Mouse (Mus musculus) adrenal gland, postnatal 25 days (tissue): Measurements from ENCODE around the gene Cxcr4. TPM values are rescaled to one million over a fixed set of nuclear protein-coding genes. Genes with fewer than 3 reads are reported as not detected.

Source experiments
- DNase-seq: peaks from one replicate; pipeline ENCODE4 v3.0.0; 2021; ENCODE audit warnings: mixed read lengths
- long read RNA-seq: library from polyadenylated mRNA; stranded (forward); transcript quantifications from one replicate; pipeline ENCODE4 v2.0.0, GENCODE M21; 2021
- total RNA-seq: library from RNA; stranded (reverse); gene quantifications from 2 replicates; pipeline ENCODE4 v1.2.3, GENCODE M21; 2021

Gene Cxcr4
- 11.4 and 14.2 TPM in 2 replicates for total RNA-seq
- long read RNA-seq, partial matches to known transcripts, result 0 of 1 reads
- long read RNA-seq, other reads (novel, unspliced or antisense), result 1 of 1 reads

DNA sequence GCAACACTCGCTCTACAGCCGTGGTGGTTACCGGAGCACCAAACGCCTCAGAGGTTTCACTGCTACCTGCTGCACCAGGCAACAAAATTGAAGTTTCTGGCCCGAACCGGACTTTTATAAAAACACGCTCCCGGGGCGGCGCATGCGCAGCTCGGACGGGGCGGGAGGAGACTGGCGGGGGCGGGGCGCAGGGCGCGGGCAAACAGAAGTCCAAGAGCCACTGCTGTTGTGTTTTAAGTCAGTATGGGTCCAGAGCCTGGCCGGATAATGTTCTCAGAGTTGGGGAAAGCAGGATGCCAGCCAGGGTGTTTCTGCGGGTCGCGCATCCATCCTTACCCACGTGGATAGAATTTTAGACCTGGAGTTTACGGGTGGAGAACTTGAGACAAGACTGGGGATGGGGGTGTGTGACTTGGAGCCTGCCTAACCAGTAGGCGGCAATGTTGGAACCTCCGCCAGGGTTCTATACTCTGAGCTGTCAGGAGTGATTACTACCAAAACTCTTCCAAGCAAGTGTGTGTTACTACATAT, at the start of gene Cxcr4:
Cxcr4 (minus strand) TSS at position 83 of the 531 bp plus-strand sequence.
- DNase-seq, result peak; percentile 93

DNA sequence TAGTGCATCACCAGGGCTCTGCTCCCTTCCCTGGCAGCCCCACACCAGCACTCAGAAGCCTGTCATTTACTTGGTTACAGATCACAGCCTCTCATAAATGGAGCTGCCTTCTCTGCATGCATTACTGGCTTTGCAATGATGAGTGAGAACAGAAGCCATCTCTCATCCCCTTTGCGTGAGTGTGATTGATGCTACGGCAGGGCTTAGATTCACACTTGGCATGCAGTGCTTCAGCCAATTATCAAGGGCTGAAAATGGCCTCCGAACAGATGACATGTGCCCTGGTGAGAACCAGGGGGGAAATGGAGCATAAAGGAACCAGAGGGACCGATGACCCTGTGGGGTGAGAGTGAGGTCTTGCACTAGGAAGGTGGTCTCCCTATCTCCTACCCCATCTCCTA, 47.6 kb upstream of the Cxcr4 start:
- DNase-seq, result no peak

DNA sequence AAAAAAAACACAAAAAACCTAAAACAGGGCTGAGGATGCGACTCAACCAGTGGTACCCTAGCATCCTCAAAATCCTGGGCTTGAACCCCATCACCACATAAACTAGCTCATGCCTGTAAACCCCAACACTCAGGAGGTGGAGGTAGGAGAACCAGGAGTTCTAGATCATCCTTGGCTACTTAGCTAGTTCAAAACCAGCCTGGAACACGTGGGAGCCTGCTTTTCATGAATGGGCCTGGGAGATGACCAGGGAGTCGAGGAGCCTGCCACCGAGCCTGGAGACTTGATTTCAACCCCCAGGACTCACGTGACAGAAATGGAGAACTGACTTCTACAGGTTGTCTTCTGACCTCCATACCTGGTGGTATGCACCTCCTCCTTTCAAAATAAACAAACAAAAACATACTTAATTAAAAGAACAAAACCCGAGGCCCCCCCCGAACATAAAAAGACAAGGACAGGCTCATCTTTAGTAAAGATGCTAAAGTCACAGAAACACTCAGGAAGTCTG, 45.2 kb upstream of the Cxcr4 start:
- no peak for DNase-seq

DNA sequence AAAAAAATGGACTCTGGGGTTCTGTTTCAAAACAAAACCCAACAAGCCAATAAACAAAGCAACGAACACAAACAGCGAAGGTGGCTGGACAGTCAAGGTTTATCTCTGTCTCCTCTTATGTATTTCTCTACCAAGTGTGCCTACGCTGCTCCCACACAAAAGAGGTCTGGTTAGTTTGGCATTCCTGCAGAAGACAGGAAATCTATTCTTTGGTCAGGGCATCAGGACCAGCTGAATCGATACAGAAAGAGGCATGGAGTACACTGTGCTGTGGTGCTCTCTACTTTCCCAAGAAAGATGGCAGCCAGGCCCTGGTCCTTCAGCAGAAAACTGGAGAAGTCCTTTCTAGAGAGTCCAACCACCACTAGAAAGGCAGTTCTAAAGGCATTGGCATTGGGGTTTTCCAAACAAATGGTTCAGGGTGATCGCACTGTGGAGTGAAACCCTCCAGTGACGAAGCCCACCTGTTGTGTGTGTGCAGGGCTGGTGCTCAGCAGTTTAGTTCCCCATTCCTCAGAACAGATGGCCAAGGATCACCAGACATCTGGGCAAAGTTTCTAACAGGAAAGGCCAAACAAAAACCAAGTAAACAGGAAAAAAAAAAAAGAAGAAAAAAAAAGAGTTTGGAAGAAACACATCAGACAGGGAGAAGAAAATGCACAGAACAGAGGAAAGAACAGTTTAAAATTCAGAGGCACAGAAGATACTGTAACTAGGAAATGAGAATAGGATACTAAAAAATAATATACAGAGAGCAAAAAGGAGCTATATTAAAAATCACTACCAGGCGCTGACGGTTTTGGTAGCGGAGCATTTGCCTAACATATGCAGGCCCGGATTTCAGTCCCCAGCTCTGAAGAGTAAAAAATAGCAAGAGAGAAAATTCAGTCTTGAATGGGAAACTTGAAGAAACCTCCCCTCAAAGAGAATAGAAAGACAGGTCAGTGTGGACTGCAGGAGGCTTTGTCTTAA, 44.5 kb upstream of the Cxcr4 start:
- DNase-seq, result no peak

DNA sequence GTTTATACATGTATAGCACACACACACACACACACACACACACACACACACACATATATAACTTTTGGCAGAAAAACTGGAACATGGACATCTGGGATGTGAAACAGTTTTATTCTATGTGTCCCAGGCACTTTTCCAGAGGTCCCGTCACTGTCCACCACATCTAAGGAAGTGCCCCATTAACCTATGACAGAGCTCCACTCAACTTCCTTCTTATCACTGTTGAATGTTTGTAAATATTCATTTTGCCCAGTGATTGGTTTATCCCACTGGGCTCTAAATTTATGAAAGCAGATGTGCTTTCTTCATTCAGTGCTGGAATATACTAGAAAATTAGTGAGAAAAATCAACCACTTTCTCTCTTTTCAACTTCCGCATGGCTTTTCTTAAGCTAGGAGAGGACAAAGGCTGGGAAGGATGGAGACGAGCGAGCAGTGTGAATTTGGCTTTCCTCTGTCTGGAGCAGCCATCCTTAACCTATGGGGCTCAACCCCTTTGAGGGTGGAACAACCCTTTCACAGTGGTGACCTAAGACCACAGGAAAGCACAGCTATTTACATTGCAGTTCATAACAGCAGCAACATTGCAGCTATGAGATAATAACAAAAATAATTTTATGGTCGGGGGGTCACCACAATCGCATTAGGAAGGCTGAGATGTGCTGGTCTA, 41.8 kb upstream of the Cxcr4 start:
- no peak for DNase-seq

DNA sequence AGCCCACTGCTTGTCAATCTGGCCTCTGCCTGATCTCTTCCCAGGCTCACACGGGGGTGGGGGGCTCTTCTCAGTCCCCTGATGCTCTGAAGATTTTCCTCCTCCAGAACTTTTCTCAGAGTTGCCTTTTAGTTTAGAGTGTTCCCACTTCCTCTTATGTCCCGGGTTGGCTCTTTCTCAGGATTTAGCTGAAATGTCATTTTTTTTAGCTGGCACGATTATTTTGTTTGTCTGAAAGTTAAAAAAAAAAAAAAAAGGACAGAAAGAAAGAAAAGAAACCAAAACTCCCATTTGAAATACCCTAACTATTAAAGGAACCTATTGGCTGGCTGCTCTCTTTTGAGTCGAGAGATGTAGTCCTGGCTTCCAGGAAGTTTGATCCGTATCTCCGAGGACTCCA, 40.4 kb upstream of the Cxcr4 start:
- DNase-seq, result no peak

DNA sequence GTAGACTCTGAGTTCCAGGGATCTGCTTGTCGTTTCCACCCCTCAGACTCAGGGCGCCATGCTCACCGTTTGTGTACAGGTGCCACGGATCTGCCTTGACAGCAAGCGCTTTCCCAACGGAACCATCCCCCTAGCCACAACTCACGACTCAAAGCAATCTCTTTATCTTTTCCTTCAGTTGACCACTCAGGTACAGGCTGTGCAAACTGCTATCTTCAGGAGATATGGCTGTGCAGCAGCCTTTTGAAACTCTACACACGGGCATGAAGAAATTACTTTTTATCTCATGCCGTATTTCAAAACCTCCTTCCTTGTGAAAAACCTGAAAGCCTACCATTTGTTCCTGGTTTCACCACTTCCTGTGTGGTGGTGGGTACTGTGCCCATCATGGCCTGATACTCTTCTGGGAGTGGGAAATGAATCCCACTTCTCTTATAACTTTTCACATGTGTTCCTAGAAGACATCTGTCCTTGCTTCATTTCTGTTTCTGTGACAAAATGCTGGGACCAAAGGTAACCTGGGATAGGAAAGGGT, 34.1 kb upstream of the Cxcr4 start:
- no peak for DNase-seq

DNA sequence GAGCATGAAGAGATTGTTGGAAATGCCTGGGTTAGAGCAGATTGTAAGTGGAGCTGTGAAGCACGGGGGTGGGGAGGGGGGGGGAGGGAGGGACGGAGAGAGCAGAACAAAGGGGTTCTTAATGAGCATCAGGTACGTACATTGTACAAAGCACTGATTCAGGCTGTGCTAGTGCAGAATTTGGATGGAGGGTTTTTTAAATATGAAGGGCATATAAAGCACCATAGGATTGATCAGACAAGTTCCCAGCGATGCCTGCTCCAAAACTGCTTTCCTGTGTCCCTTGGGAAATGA, 31.4 kb upstream of the Cxcr4 start:
- no peak for DNase-seq

DNA sequence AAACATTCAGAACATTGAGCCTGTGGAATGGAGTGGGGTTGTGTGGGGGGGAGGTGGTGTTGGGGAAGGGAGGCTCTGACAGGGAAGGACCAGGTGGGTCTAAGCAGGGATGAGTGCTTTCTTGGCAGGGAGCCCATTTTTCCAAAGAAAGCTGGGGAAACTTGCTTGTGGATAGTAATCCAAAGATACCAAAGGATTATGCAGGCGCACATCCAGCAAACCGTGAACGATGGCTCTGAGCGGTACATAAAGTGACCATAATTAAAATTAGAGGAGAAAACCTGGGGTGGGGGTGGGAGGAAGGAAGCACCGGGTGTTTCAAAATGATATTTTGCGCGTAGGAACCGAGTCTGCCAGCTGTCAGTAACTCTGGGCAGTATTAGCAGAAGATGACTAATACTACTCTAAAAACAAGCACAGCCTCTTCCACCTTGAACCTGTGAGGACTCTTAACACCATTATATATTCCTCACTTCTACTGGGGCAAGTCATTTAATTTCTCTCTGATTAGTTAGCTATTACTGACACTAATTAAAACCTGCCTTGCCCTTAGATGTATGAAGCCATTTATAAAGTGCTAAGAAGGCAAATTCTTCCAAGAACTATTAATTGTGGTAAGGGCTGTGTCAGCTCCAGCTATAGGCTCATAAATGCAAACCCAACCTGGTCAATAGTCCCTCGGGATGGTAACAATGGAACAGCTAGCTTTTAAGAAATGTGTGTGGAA, 30.9 kb upstream of the Cxcr4 start:
- DNase-seq, result no peak

DNA sequence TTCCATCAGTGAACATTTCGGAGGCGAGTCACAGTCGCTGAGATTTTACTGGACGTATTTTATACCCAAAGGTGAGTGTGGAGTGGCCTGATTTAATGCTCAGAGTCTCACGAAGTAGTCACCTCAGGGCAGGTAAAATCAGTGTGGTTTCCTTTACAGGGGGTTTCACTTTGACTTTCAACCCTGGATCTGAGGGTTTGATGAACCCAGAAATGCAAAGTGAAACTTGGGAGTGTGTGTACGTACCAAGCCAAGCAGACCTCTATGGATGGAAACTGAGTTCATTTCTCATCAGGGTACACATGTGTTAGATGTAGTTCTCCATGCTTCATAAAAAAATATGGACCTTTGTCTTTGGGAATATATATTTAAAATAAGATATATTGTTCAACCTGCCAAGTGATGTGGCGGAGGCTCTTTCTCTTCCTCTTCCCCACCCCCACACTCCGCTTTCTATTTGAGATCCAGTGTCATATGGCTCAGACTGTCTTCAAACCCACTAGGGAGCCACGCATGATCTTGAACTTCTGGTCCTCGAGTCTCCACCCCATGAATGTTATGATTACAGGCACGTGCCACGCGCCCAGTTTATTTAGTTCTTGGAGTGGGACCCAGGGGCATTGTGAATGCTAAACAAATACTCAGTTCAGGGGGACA, 25.7 kb upstream of the Cxcr4 start:
- DNase-seq, result no peak

DNA sequence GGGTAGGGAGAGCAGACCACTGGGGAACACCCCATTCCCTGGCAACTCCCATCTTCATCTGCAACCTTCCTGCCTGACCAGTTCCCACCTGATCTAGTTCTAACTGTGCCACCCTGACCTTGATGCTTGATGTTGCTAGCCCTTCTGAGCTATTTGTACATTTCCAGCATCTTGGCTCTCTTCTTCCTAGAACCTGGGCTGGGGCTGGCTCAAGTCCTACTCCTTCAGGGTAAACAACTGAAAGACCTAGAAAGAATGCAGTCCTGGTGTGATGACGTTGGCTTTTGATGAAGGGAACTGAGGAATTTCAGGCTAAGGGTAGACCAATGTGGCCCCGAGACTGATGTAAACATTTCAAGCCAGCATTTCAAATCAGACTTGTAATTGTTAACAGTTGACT, 24.5 kb upstream of the Cxcr4 start:
- no peak for DNase-seq

DNA sequence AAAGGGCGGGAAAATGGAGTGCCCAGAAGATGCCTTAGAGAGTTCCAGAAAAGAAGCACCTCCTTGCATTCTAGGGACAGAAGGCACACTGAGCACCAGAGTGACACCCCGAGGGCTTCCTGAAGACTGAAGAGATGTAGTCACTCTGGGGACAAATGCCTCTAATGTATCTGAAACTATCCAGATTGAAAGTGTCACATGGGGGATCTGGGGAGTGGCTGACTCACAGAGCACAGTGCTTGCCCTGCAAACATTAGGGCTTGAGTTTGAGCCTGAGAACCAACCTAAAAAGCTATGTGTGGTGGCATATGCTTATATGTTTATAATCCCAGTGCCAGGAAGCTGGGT, 23.3 kb upstream of the Cxcr4 start:
- no peak for DNase-seq

DNA sequence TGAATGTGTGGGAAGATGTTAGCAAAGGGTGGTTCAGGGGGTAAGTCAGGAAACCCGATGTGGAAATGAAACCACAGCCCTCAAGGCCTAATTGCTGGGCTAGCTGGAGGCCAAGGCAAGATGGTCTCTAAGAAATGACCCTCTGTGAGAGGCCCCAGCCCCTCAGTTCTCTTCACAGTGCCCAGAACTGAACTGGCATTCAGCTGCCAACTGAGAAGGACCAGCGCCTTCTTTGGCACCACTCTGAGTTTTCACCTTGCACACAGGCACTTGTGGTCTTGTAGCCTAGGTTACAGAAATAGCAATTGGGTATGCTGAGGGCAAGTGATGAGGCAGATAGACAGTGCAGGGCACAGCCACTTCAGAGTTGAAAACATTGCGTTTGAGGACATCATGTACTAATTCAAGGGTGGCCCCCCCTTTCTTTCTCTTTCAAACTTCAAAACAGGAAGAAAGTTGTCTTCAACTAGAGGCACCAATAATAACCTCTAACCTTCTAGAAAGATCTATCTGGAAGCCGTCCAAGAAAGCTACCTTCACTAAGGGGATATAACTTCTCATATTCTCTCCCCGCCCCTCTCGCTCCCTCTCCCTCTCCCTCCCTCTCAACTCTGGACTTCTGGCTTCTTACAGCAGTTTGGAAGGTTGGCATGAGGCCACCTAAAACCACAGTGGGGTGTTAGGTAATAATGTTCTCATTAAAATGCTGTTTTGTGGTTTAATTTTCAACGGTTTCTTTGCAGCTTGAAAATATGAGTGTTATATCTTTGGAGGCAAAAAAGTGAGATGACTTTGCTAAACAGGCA, 22.8 kb upstream of the Cxcr4 start:
- no peak for DNase-seq

DNA sequence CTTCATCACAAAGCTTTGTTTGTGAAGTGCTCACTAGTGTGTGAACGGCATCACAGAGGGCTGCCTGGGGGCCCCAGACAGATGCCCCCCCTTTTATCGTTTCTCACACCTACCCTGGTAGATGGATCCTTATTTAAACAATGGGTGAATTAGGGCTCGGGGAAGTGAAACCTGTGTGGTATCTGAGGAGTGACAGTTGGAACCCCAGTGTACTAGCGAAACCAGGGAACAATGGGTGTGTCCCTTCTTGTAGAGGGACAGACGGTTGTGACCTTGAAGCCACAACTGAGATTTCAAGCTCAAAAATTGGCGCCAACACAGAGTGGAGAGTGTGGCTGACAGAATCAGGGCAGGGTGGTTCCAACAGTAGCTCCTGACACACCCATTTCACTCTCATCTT, 16.0 kb upstream of the Cxcr4 start:
- DNase-seq, result no peak

DNA sequence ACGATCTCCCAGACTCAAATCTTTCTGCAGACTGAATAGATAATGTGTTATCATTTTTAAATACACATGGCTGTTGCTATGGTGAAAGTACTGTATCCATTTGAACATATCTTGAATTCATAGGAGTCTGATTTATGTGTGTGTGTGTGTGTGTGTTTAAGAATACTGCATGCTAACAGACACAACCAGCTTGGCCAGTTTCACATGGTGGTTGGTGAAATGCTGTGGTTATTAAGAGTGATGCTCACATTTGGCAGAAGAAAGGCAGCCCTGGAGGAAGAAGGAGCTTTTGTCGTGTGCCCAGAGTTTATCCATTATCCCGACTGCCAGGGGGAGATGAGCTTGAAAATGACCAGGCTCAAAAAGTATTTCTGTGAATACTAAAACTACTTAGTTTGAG, 15.3 kb upstream of the Cxcr4 start:
- DNase-seq, result no peak

DNA sequence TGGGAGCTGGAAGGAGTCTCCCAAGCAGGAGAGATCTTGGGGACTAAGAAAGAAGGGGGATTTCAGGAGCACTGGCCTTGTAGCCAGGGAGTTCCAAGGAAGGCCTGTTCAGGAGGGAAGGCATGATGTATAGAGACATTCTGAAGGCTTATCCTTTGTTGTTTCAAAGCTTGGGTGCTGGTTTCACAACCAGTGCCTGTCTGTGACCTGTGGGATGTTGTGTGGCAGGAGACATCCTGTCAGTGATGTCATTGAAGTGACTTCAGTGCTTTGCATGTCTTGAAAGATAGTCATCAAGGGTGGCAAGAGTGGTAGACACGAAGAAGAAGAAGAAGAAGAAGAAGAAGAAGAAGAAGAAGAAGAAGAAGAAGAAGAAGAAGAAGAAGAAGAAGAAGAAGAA, 13.7 kb upstream of the Cxcr4 start:
- no peak for DNase-seq

DNA sequence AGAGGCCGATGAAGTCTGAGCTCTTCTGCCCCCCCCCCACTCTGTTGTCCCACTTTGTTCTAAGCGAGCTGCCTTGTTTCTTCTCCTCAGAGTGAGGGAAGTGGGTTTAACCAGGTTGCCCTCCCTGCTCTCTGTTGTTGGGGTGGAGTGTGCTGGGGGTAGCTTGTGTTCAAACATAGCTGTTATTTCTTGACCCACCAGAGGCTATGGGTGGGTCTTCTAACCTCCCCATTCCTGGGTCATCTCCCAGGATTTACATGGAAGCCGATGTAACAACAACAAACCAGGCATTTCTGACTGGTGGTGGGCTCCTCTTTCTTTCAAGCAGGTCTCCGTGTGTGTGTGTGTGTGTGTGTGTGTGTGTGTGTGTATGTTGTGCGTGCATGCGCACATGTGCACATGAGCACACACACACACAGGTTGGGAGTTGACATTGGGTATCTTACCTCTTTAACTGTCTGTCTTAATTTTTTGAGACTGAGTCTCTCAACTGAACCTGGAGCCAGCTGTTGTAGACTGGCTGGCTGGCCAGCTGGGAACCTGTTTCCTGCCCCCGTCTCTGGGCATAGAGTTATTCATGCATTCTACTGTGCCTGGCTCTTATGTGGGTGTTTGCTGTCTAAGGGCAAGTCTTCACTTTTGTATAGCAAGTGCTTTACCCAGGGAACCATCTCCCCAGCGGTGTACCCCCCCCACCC, 10.7 kb upstream of the Cxcr4 start:
- DNase-seq, result no peak

DNA sequence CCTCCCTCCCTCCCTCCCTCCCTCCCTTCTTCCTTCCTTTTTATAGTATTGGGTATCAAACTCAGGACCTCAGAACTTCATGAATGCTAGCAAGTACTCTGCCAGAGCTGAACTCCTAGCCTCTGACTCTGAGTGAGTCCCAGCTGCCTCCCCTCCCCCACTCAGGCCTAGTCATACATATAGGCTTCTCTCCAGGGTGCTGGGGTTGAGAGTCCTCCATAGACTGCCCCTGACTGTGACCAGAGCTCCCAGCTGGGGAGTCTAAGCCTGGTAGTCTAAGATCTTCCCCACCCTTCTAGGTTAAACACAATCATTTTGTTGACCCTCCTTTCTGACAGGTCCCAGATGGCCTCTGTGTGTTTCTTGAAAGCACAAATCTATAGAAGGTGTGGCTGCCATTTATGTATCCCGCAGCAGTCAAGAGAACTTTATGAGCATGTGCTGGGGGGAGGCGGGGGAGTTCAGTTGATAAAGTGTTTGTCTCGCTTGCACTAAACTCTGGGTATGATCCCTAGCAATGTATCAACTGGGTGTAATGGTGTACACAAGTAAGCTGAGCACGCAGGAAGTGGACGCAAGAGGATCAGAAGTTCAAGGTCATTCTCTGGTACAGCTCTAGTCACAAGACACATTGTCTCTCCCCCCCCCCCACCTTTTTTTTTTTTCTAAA, 10.1 kb upstream of the Cxcr4 start:
- no peak for DNase-seq

DNA sequence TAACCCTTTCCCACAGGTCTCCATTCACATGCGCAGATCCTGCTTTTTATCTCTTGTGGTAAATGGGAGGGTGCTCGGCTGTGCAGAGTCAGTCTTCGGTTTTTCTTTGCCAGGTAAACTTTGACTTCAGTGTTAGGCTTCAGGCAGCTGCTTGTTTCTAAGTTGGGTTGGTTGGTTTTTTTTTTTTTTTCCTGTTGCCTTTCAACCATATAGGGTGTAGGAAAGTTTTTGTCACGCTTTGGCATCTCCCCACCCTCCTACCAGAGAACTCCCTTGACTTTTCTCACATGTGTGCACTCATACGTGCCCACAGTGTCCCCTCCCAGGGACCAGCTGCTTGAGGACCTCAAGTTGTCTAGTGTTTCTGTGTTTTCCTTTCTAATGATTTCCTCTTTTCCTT, 9.2 kb upstream of the Cxcr4 start:
- DNase-seq, result no peak

DNA sequence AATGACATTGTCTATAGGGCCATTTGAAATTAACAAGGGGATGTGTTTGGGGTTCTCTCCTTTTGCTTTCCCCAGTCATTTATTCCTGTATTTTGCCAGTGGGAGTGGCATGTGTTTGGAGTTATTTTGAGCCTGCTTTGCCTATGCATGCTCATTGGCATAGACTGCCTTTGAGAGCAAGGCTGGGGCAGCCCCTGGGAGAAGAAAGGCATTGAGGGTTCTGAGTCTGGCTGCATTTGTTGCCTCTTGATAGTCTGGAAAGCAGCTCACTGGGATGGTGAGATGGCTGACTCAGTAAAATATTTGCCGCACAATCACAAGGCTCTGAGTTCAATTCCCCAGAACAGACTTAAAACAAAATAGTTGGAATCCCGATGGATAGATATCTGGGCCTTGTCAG, 8.5 kb upstream of the Cxcr4 start:
- DNase-seq, result no peak
